Mouse (Mus musculus): ENCODE data around the gene Magi1.

- TF ChIP-seq CTCF (IDR thresholded peaks at IDR 0.05; ENCODE audit: low read depth) (no peak), EP300 (IDR thresholded peaks at IDR 0.05; ENCODE audit: low read depth) (no peak)
These were observed 448.5 kb downstream of the Magi1 start for GRCm38 (mm10) chr6:93835211-93835610.
